Mouse (Mus musculus) hindlimb bud, embryonic 11.5 days (tissue): Measurements from ENCODE around the gene Prpf39.
A peak's percentile ranks its signal among the peaks of the same experiment; 100 is the strongest.

Experiments
- DNase-seq: peaks from one replicate; pipeline ENCODE4 v3.0.0-alpha.2; 2012; ENCODE audit warnings: low read depth, low spot score; ENCODE audit errors: extremely low spot score

Gene Prpf39

DNA sequence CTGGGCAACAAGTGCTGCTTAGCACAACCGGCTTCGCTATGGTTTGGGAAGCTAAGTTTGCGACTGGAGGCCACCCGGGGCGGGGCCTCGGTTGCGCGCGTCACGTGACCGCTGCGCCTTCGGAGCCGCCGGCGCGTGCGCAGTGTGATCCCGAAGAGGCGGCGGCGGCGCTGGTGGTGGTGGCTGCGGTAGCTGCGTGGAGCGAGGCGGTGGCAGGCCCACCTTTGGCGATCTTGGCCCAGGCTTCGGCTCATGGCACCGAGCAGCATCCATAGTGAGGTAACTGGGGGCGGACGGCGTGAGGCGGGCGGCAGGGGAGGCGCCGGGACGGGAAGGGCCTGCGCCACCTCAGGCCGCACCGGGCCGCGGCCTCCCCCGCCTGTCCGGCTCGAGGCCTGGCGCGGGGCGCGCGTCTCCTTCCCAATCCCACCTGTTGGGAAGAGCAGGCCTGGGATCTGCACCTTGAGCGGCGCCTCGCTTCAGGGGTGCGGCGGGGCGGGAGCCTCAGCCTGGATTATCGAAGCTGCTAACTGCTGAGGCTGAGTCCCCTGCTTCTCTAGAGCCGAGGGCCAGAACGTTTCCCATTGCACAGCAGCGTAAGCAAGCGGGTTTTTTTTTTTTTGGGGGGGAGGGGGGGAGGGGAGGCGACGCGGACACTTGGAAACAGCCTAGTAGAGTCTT lies at the start of gene Prpf39:
TSS of gene Prpf39 (plus strand) at position 144 of the 681 bp plus-strand sequence.
- peak; percentile 49 for DNase-seq

DNA sequence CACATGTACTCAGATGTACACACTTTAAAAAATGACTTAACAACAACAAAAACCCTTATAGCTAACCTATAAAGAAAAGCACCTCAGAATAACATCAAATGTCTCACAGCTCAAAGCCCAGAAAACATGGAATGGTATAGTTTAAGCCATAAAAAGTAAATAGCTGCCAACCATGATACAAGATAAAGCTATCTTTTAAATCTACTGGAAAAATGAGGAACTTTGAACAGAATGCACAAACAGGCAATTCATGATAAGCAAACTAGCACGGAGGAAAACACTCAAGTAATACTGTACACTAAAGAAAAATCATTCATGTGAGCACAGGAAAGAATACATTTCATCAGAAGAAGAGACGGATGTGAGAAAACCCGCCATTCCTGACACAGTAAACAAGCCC lies 28.4 kb upstream of the Prpf39 start:
- DNase-seq = no peak

DNA sequence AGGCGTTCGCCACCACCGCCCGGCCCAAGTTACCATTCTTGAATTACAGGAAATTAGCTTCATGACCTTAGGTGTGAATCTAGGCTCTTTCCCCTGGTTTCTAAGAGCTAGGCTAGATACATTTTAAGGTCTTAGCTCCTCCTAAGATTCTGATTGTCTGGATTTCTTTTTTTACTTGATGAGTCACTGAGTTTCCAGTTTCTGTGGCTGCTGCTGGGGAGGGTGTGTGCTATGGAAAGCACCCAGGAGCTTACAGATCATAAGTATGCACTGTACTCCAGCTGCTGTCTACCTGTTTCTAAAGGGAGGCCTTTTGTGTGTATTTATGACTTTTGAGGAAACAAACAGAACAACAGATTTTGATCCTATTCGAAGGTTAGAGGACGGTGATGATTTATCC lies 13.3 kb upstream of the Prpf39 start:
- DNase-seq = no peak

DNA sequence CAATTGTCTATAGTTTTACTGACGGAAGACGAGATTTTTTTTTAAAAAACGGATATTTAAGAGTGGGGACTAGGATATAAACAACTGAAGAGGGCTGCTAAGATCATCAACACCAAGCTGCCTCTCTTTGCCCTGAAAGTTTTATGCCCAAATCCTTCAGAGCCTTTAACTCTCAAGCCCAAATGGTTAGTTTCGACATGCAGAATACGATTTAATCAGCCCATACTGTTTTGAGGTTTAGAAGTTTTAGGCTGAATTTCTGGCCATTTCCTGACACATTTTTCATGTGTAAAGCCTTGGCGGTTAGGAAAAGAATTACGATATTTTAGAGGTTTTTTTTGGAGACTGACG lies 319 bp upstream of the Prpf39 start:
- no peak for DNase-seq

DNA sequence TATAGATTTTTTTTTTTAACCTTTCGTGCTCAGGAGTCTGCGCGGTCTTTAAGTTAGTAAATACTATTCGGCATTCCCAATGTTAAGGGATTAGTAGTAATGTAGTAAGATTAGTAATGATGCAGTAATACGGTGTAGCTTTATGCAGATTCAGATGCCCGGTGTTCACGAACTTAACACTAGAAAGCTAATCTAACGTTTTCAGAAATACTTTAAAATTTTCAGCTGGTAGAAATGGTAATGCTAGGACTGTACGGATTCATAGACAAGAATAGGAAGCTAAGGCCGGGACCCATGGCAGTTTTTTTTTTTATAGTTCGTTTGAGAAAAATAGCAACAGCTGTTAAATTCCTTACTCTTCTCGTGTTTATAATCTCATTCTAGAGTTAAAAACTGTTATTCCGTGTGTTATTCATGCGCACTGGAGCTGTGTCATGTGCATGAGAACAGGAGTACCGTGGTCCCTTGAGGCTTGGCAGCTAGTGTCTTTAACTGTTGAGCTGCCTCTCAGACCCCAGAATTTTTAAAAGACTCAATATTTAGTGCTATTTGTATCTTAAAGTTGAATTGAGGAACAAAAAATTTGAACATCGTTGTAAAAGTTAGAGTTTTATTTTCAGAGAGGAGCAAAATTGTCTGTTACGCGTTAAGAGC lies 886 bp downstream of the Prpf39 start:
- DNase-seq = no peak

DNA sequence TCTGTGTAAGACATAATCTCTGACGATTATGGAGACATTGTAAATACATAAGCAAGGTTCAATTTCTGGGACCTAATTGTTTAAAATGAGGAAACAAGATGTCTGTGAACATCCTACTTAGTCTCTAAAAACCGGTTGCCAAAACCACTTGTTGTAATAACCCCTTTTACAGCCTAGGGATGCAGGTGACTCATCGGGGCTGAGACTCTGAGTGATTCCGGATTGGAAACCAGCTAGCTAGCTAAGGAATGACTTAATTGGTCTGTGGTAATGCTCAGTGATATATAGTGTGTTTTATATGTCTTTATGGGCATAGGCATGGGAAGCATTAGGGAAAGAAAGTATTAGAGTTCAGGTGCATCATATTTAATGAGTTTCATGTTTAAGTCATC lies 1.4 kb downstream of the Prpf39 start:
- DNase-seq = no peak

DNA sequence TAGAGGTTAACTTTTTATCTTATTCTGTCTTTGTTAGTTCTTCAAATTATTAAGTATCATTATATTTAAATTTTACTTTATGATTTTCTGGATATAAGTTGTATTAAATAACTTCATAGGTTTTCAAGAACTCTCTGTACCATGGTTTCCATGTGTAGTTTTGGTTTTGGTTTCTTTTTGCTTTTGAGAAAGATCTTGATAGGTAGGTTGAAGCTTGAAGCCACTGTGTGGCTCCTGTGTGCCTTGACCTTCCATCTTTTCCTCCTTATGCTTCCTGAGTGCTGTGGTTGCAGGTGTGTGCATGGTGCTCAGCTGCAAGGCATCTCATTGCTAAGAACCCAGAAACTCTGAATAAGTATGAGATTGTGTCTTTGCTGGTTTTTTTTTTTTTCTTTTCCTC lies 12.7 kb downstream of the Prpf39 start:
- DNase-seq = no peak

DNA sequence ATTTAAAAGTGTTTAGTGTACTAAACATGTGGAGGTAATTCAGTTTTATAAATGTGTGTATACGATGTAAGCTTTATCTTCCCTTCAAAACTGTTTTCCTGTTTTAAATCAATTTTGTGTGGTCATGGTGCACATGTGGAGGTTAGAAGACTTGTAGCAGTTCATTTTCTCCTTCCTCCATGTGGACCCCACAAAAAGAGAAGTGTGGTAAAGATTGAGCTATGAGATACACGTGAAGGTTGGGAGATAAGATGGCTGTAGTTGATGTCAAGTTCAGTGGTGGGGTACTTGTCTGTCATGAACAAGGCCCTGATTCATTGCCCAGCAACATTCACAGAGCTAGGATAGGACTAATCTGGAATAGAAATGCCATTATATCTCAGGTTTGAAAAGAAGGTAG lies 22.1 kb downstream of the Prpf39 start:
- DNase-seq = no peak

DNA sequence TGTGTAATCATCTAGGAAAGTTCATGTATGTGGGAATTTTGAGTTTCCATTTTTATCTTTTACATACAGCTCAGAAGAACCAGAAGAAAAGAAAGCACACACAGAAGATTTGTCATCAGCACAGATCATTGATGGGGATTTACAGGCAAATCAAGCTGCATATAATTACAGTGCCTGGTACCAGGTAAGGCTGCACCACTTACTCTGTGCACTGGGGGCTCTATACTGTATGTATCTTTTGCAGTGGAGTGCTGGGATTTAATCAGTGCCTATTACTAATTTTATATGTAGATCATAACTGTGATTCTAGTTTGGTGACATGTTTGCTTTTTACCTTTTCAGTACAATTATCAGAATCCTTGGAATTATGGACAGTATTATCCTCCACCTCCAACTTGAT lies 24.9 kb downstream of the Prpf39 start:
- no peak for DNase-seq

DNA sequence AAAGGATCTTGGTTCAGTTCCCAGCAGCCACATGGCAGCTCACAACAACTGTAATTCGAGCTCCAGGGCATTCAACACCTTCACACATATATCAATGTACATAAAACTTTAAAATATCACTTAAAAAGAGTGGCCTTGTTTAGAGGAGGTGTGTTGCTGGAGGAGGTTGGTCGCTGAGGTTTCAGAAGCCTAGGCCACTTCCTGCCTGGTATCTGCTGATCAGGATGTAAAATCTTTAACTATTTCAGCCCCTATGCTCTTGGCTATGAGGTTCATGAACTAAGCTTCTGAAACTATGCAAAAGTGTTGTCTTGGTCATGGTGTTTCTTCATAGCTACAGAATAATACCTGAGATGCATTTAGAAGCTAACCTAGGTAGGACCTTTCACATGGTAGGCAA lies 29.1 kb downstream of the Prpf39 start:
- DNase-seq = no peak

DNA sequence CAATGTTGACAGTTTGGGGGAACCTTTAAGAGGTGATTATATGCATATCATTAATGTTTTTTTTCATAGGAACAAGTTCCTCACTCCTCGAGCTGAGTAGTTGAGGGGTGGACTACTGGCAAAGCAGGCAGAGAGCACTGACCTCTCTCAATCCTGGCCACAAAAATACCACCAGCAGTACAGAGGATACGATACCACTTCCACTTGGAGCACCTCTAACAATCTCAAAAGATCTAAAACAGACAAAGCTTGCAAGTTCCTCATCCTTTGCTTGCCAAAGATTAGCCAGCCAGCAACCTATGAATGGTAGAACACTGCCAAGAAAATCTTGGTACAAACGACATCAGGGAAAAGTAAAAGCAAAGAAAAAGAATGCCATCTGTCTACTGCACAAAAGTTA lies 30.1 kb downstream of the Prpf39 start:
- DNase-seq = no peak

DNA sequence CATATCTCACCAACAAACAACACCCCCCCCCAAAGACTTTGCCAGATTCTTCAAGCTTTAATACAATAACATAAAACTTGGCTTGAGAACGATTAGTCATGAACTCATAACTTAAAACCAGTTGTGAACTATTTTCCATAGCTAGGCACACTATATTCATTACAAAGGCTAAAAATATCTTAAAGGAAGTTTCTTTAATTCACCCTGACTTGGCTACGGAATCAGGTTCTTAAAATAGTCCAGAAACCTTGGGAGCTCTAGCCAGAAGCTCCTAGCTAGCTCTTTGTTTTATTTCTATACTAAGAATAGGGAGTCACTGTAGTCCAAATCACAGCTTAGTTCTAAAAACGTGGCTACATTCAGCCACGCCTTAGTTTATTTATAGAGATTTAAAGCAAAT lies 32.3 kb downstream of the Prpf39 start:
- no peak for DNase-seq

DNA sequence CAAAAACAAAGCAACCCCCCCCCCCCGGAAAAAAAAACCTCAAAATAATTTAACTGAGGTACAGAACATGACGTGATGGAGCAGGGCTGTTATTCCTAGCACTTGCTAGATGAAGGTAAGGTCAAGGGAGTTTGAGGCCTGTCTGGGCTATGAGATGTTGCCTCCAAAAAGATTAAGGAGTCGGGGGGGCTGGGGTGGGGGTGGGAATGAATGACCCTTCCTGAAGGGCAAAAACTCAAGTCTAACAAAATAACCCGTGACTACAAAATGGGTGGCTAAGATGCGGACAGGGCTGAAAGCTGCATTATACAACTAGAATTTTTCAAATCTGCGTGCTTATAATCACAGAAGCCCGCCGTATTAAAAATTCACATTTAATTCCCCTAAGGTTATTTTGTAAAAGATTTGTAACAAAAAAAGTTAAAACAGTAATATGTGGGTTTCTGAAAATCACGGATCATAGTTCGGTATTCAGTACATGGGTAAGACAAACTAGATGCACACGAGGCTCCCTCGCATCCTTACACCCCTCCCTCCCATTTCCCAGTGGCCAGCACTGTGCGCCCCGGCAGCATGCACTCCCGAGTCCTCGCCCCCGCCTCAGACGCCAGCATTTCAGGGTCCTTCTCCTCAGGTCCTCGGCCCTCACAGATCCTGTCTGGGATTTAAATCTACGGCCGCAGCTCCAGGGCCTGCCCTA lies 36.9 kb downstream of the Prpf39 start:
- no peak for DNase-seq

DNA sequence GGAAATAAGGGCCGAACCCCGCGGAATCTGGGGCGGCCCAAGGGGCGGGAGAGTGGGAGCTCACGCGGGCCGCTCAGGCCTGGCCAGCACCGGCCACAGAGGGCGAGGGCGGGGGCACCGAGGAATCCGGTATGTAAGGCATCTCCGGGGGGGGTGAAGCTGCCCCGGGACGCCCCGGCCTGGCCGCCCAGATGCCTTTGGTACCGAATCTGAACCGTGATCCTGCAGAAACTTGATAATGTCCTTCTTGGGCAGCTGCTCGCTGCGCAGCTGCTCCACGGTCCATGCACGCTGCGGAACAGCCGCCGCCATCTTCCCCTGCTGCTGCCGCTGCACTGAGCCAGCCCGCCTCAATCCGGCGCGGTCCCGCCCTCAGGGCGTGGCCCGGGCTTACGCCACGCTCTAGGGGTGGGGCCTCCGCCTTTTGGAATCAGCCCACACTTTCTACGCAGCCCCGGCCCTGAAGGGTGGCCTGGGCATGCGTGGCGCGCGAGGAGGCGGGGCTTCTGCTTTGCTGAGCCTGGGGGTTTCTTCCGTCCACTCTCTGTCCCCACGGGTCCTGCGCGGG lies 37.6 kb downstream of the Prpf39 start, which contains the start of gene Fkbp3:
TSS of gene Fkbp3 (minus strand) at position 397 of the 568 bp plus-strand sequence.
- peak; percentile 85 for DNase-seq

DNA sequence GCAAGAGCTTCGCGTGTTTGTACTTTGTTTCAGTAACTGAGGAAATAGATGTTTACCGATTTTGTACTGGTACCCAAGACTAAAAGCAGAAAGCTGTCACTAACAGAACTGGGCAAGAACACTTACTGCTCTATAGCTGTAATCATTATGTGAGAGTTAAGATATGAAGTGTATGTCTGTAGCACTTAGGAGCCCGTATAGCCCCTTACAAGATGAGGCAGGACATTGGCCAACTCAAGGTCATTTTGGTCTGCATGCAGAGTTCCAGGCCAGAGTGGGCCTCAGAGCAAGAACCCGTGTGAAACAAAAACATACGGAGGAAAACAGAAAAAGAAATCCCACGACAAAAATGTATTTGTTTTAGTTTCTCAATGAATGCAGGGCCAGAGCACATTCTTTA lies 38.5 kb downstream of the Prpf39 start:
- DNase-seq = no peak

DNA sequence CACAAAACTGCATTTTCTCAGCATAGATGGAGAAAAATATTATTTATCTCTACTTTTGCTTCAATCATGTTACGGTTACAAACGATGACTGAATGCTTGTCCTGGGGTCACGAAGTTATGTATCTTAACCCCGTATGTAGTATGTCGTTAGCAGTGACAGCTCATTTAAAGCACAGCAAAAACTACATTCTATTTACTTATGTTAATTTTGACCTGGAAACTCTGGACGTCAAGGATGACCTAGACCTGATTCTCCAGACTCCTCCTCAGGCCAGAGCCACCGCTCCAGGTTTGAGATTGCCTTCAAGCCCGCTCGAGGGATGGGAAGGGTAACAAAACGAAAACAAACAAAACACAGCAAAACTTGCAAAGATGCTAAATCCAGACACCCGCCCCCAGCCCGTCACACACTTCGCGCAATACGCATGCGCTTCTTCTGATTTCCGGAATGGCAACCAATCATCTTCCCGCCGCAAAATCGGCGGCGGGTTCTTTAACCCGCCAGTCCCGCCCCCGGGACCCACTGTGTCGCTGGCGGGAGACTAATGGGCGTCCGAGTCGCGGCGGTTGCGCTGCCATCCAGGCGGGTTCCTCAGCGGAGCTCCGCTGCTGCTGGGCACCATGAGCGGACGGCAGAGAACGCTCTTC lies 39.1 kb downstream of the Prpf39 start, which contains the start of gene Fancm:
TSS of gene Fancm (plus strand) at position 519 of the 648 bp plus-strand sequence.
- DNase-seq = peak; percentile 85

DNA sequence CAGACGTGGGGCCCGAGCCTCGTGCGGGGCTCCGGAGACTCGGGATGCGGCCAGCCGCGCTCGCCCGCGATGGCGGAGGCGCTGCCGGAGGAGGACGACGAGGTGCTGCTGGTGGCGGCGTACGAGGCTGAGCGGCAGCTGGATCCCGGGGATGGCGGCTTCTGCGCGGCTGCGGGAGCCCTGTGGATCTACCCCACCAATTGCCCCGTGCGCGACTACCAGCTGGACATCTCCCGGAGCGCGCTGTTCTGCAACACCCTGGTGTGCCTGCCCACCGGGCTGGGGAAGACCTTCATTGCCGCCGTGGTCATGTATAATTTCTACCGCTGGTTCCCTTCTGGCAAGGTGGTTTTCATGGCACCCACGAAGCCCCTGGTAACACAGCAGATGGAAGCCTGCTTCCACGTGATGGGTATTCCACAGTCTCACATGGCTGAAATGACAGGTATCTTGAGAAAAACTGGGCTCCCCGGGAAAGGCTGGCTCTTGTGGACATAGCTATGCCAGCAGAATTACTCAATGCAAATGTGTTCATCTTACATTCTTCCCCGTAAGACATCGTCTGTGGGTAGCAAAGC lies 39.7 kb downstream of the Prpf39 start:
- DNase-seq = no peak

DNA sequence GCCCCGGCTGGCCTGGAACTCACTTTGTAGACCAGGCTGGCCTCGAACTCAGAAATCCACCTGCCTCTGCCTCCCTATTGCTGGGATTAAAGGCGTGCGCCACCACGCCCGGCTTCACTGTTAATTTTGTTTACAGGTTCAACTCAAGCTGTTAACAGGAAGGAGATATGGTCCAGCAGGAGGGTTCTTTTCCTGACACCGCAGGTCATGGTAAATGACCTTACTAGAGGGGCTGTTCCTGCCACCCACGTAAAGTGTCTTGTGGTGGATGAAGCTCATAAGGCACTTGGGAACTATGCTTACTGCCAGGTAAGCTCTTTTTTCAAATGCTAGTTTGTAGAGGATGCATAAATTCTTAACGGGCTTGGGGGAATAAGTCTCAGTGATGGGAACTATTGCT lies 40.8 kb downstream of the Prpf39 start:
- no peak for DNase-seq

DNA sequence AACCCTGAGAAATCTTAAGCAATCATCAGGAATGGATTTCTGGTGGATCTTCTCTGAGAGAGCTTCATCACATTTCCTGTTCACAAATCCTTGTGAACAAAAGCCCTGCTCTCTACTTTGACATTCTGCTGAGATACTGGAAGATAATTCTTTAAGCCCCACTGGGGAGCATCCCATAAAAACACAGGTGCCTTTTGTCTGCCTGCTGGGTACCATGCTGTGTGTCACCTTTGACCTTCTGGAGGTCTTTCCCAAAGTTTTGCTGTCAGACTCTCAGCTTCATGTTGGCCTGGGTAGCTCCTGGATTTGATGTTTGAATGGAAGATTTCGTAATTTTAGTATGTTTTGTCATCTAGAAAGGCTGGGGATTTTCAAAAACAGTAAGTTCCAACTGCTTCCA lies 72.6 kb downstream of the Prpf39 start:
- no peak for DNase-seq

DNA sequence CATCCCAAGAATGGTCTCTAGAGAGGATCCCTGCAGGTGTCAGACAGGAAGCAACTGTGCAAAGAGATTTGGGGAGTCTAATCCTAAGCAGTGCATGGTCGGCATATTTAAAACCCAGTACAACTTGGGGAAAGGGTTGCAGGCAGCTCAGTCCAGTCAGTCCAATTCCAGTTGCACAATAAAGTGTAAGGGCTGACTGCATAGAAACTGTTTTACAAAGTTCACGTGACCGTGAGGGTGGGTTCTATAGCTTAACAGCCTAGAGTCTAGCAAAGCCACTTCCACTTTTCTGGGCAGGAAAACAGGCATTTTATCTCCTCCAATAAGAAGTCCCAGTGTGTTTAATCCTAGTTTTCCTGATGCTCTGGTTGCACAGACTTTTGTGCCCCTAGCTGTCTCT lies 75.4 kb downstream of the Prpf39 start:
- DNase-seq = no peak

DNA sequence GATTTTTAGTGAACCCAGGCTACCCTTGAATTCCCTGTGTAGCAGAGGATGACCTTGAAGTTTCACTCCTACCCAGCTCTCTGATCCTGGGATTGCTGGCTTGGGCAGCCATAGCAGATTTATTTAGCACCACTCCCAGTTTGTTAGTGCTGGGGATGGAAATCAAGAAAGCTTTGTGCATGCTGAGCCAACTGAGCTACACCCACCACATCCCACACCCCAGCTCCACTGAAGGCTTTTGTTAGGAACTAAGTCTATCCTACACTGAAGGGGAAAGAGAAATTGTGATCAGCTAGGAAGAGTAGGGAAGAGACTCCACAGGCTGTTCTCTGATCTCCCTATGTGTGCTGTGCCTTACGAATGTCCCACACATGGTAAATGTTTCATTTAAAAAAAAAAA lies 76.7 kb downstream of the Prpf39 start:
- DNase-seq = no peak
